Mouse (Mus musculus): ENCODE results near the gene Ntn5. TPM values are rescaled to one million over a fixed set of nuclear protein-coding genes. Genes with fewer than 3 reads are reported as not detected.

The Ntn5 gene
- total and polyA plus RNA-seq, 3 experiments = 0.08 to 0.57 TPM; not detected in 1

- DNase-seq (ENCODE audit: extremely low read depth) = no peak
- H3K36me3 ChIP-seq (replicated peaks in 1 of 2; ENCODE audit: control insufficient read depth in 1 of 2, insufficient read depth in 1 of 2, low read length in 1 of 2) = no peaks in the 10 kb centered on the region
- in situ Hi-C loops (cut with MboI; ENCODE audit: low pct_ligation_motif_present, low pct_unique_long_range_greater_than_20kb, low sequenced_read_pairs) (no loop called here), dilution Hi-C loops (cut with MboI; ENCODE audit: extremely low pct_ligation_motif_present, extremely low pct_unique_long_range_greater_than_20kb, low sequenced_read_pairs) (no loop called here)
- no peaks in the 10 kb centered on the region for H3K9me3 ChIP-seq (replicated peaks; ENCODE audit: low read length)
- H3K4me3 ChIP-seq (replicated peaks in 1 of 3; ENCODE audit: low read depth in 2 of 3, low read length in 2 of 3, poor library complexity in 1 of 3) = no peak overlapping the region
- H3K4me1 ChIP-seq (ENCODE audit: control insufficient read depth in 1 of 2, insufficient read depth in 2 of 2) = peaks cover 27 to 61% of the 10 kb centered on the region in 2 experiments
- no peaks in the 10 kb centered on the region for H3K27me3 ChIP-seq (replicated peaks)
- H3K27ac ChIP-seq (ENCODE audit: insufficient read depth, low read depth) = no peak overlapping the region
- TF ChIP-seq ZKSCAN1 (IDR thresholded peaks at IDR 0.05; ENCODE audit: borderline replicate concordance, low read depth, low read length) (no peak), ZC3H11A (IDR thresholded peaks at IDR 0.05; ENCODE audit: low read depth, low read length) (no peak), ELF1 (IDR thresholded peaks at IDR 0.05; ENCODE audit: low read depth, low read length) (no peak), RAD21 (IDR thresholded peaks at IDR 0.05; ENCODE audit: low read depth, low read length) (no peak), MAX (IDR thresholded peaks at IDR 0.05; ENCODE audit: low read length) (no peak), CTCF (conservative IDR thresholded peaks at IDR 0.05 in 1 of 2, IDR thresholded peaks at IDR 0.05 in 1 of 2; ENCODE audit: low read depth in 2 of 2, low read length in 2 of 2) (no peak), EP300 (IDR thresholded peaks at IDR 0.05; ENCODE audit: low read length) (no peak), SIN3A (IDR thresholded peaks at IDR 0.05; ENCODE audit: low read length) (no peak), ZNF384 (IDR thresholded peaks at IDR 0.05; ENCODE audit: low read depth, low read length) (no peak), POLR2A (IDR thresholded peaks at IDR 0.05; ENCODE audit: low read depth, low read length) (no peak), GABPA (IDR thresholded peaks at IDR 0.05; ENCODE audit: insufficient replicate concordance, low read depth, low read length) (no peak), MEF2A (IDR thresholded peaks at IDR 0.05; ENCODE audit: borderline replicate concordance, low read depth, low read length) (no peak), HCFC1 (IDR thresholded peaks at IDR 0.05; ENCODE audit: low read depth, low read length) (no peak), BHLHE40 (IDR thresholded peaks at IDR 0.05; ENCODE audit: low read depth, low read length) (no peak), NRF1 (IDR thresholded peaks at IDR 0.05; ENCODE audit: low read depth, low read length) (no peak)
- no peaks in the 10 kb centered on the region for H3K79me2 ChIP-seq (replicated peaks; ENCODE audit: control insufficient read depth, extremely low read depth, insufficient read depth, poor library complexity, severe bottlenecking)
- no peak overlapping the region for H3K4me2 ChIP-seq (ENCODE audit: insufficient read depth, low read depth, poor library complexity, severe bottlenecking)
- no peak overlapping the region for H3K9ac ChIP-seq (ENCODE audit: insufficient read depth, low read depth)
These were observed 8.5 kb downstream of the Ntn5 start for GRCm38 (mm10) chr7:45692364-45692763.

- Histone ChIP-seq H3K27ac (ENCODE audit: insufficient read depth, low read depth) (no peak within 1 kb of the TSS), H3K9me3 (replicated peaks; ENCODE audit: low read length) (no peaks in the 10 kb centered on the region), H3K4me1 (ENCODE audit: control insufficient read depth in 1 of 2, insufficient read depth in 2 of 2) (peaks cover 25 to 65% of the 10 kb centered on the region in 2 experiments), H3K4me2 (ENCODE audit: insufficient read depth, low read depth, poor library complexity, severe bottlenecking) (no peak within 1 kb of the TSS), H3K27me3 (replicated peaks) (no peaks in the 10 kb centered on the region), H3K9ac (ENCODE audit: insufficient read depth, low read depth) (no peak within 1 kb of the TSS), H3K36me3 (replicated peaks in 1 of 2; ENCODE audit: control insufficient read depth in 1 of 2, insufficient read depth in 1 of 2, low read length in 1 of 2) (no peaks in the 10 kb centered on the region), H3K79me2 (replicated peaks; ENCODE audit: control insufficient read depth, extremely low read depth, insufficient read depth, poor library complexity, severe bottlenecking) (no peaks in the 10 kb centered on the region), H3K4me3 (replicated peaks in 1 of 3; ENCODE audit: low read depth in 2 of 3, low read length in 2 of 3, poor library complexity in 1 of 3) (no peak within 1 kb of the TSS)
- no peak for DNase-seq (ENCODE audit: extremely low read depth)
- TF ChIP-seq MAX (IDR thresholded peaks at IDR 0.05; ENCODE audit: low read length) = no peak
- TF ChIP-seq GABPA (IDR thresholded peaks at IDR 0.05; ENCODE audit: insufficient replicate concordance, low read depth, low read length) = no peak
- TF ChIP-seq JUN (IDR thresholded peaks at IDR 0.05; ENCODE audit: insufficient read depth, low read depth, low read length) = no peak
- in situ Hi-C loops (cut with MboI; ENCODE audit: low pct_ligation_motif_present, low pct_unique_long_range_greater_than_20kb, low sequenced_read_pairs) = no loop called here
- dilution Hi-C loops (cut with MboI; ENCODE audit: extremely low pct_ligation_motif_present, extremely low pct_unique_long_range_greater_than_20kb, low sequenced_read_pairs) = no loop called here
These were observed 10.2 kb downstream of the Ntn5 start, which contains the start of gene Sec1 for GRCm38 (mm10) chr7:45693921-45694591. TSS of gene Sec1 (minus strand) at chr7:45694402.

All from CH12.LX (cell line).